Mouse (Mus musculus): ENCODE measurements around the gene Slc1a2. TPM values are rescaled to one million over a fixed set of nuclear protein-coding genes. Genes with fewer than 3 reads are reported as not detected.

Gene Slc1a2
- total and polyA plus RNA-seq, 3 experiments, result 1.3 to 1.6 (median 1.3) TPM

GRCm38 (mm10) chr2:102778208-102778607, 119.7 kb downstream of the Slc1a2 start:
- Histone ChIP-seq H3K27ac (ENCODE audit: insufficient read depth, low read depth) (no peak overlapping the region), H3K4me2 (ENCODE audit: insufficient read depth, low read depth, poor library complexity, severe bottlenecking) (no peak overlapping the region), H3K4me1 (ENCODE audit: control insufficient read depth in 1 of 2, insufficient read depth in 2 of 2) (peaks cover 14 to 28% of the 10 kb centered on the region in 2 experiments), H3K79me2 (replicated peaks; ENCODE audit: control insufficient read depth, extremely low read depth, insufficient read depth, poor library complexity, severe bottlenecking) (no peaks in the 10 kb centered on the region), H3K27me3 (replicated peaks) (no peaks in the 10 kb centered on the region), H3K9ac (ENCODE audit: insufficient read depth, low read depth) (no peak overlapping the region), H3K9me3 (replicated peaks; ENCODE audit: low read length) (no peaks in the 10 kb centered on the region), H3K36me3 (replicated peaks in 1 of 2; ENCODE audit: control insufficient read depth in 1 of 2, insufficient read depth in 1 of 2, low read length in 1 of 2) (no peaks in the 10 kb centered on the region), H3K4me3 (replicated peaks in 1 of 3; ENCODE audit: low read depth in 2 of 3, low read length in 2 of 3, poor library complexity in 1 of 3) (no peak overlapping the region)
- TF ChIP-seq ZMIZ1 (IDR thresholded peaks at IDR 0.05; ENCODE audit: low read depth, low read length) (no peak), TCF12 (IDR thresholded peaks at IDR 0.05; ENCODE audit: low read depth, low read length) (no peak), KAT2A (IDR thresholded peaks at IDR 0.05; ENCODE audit: insufficient replicate concordance, low read length) (no peak), MXI1 (IDR thresholded peaks at IDR 0.05; ENCODE audit: low read depth, low read length) (no peak)
- dilution Hi-C loops (cut with MboI; ENCODE audit: extremely low pct_ligation_motif_present, extremely low pct_unique_long_range_greater_than_20kb, low sequenced_read_pairs) (no loop called here), in situ Hi-C loops (cut with MboI; ENCODE audit: low pct_ligation_motif_present, low pct_unique_long_range_greater_than_20kb, low sequenced_read_pairs) (no loop called here)
- no peak for DNase-seq (ENCODE audit: extremely low read depth)

- Histone ChIP-seq H3K9me3 (replicated peaks; ENCODE audit: low read length) (no peaks in the 10 kb centered on the region), H3K4me2 (ENCODE audit: insufficient read depth, low read depth, poor library complexity, severe bottlenecking) (no peak overlapping the region), H3K27me3 (replicated peaks) (no peaks in the 10 kb centered on the region), H3K4me3 (replicated peaks in 1 of 3; ENCODE audit: low read depth in 2 of 3, low read length in 2 of 3, poor library complexity in 1 of 3) (no peak overlapping the region), H3K27ac (ENCODE audit: insufficient read depth, low read depth) (no peak overlapping the region), H3K36me3 (replicated peaks in 1 of 2; ENCODE audit: control insufficient read depth in 1 of 2, insufficient read depth in 1 of 2, low read length in 1 of 2) (no peaks in the 10 kb centered on the region), H3K9ac (ENCODE audit: insufficient read depth, low read depth) (no peak overlapping the region), H3K4me1 (ENCODE audit: control insufficient read depth in 1 of 2, insufficient read depth in 2 of 2) (peaks cover 2 to 19% of the 10 kb centered on the region in 2 experiments; a peak in 2 of 4 replicates), H3K79me2 (replicated peaks; ENCODE audit: control insufficient read depth, extremely low read depth, insufficient read depth, poor library complexity, severe bottlenecking) (no peaks in the 10 kb centered on the region)
- in situ Hi-C loops (cut with MboI; ENCODE audit: low pct_ligation_motif_present, low pct_unique_long_range_greater_than_20kb, low sequenced_read_pairs) (no loop called here), dilution Hi-C loops (cut with MboI; ENCODE audit: extremely low pct_ligation_motif_present, extremely low pct_unique_long_range_greater_than_20kb, low sequenced_read_pairs) (no loop called here)
- TF ChIP-seq USF1 (IDR thresholded peaks at IDR 0.05; ENCODE audit: low read depth, low read length), result no peak
- no peak for TF ChIP-seq EP300 (IDR thresholded peaks at IDR 0.05; ENCODE audit: low read length)
- DNase-seq (ENCODE audit: extremely low read depth), result no peak
Measured at GRCm38 (mm10) chr2:102782751-102783150, 124.3 kb downstream of the Slc1a2 start.

GRCm38 (mm10) chr2:102785696-102786095, 127.2 kb downstream of the Slc1a2 start:
- H3K79me2 ChIP-seq (replicated peaks; ENCODE audit: control insufficient read depth, extremely low read depth, insufficient read depth, poor library complexity, severe bottlenecking), result no peaks in the 10 kb centered on the region
- in situ Hi-C loops (cut with MboI; ENCODE audit: low pct_ligation_motif_present, low pct_unique_long_range_greater_than_20kb, low sequenced_read_pairs), result no loop called here
- no peaks in the 10 kb centered on the region for H3K27me3 ChIP-seq (replicated peaks)
- no peak overlapping the region for H3K4me3 ChIP-seq (replicated peaks in 1 of 3; ENCODE audit: low read depth in 2 of 3, low read length in 2 of 3, poor library complexity in 1 of 3)
- H3K27ac ChIP-seq (ENCODE audit: insufficient read depth, low read depth), result no peak overlapping the region
- H3K36me3 ChIP-seq (replicated peaks in 1 of 2; ENCODE audit: control insufficient read depth in 1 of 2, insufficient read depth in 1 of 2, low read length in 1 of 2), result no peaks in the 10 kb centered on the region
- TF ChIP-seq RAD21 (IDR thresholded peaks at IDR 0.05; ENCODE audit: low read depth, low read length) (no peak), CHD1 (IDR thresholded peaks at IDR 0.05; ENCODE audit: low read depth, low read length) (no peak), MEF2A (IDR thresholded peaks at IDR 0.05; ENCODE audit: borderline replicate concordance, low read depth, low read length) (no peak), NRF1 (IDR thresholded peaks at IDR 0.05; ENCODE audit: low read depth, low read length) (no peak), UBTF (IDR thresholded peaks at IDR 0.05; ENCODE audit: low read depth, low read length) (no peak), JUND (conservative IDR thresholded peaks at IDR 0.05; ENCODE audit: low read depth, low read length) (no peak), RCOR1 (conservative IDR thresholded peaks at IDR 0.05; ENCODE audit: low read depth, low read length) (no peak), EP300 (IDR thresholded peaks at IDR 0.05; ENCODE audit: low read length) (no peak), IRF4 (IDR thresholded peaks at IDR 0.05; ENCODE audit: low read depth, low read length) (no peak), SMC3 (IDR thresholded peaks at IDR 0.05; ENCODE audit: low read depth, low read length) (no peak), HCFC1 (IDR thresholded peaks at IDR 0.05; ENCODE audit: low read depth, low read length) (no peak), ZKSCAN1 (IDR thresholded peaks at IDR 0.05; ENCODE audit: borderline replicate concordance, low read depth, low read length) (no peak), JUN (IDR thresholded peaks at IDR 0.05; ENCODE audit: insufficient read depth, low read depth, low read length) (no peak)
- DNase-seq (ENCODE audit: extremely low read depth), result no peak
- H3K9me3 ChIP-seq (replicated peaks; ENCODE audit: low read length), result no peaks in the 10 kb centered on the region
- H3K4me1 ChIP-seq (ENCODE audit: control insufficient read depth in 1 of 2, insufficient read depth in 2 of 2), result peaks cover 2 to 28% of the 10 kb centered on the region in 2 experiments; a peak in 3 of 4 replicates
- no peak overlapping the region for H3K4me2 ChIP-seq (ENCODE audit: insufficient read depth, low read depth, poor library complexity, severe bottlenecking)
- dilution Hi-C loops (cut with MboI; ENCODE audit: extremely low pct_ligation_motif_present, extremely low pct_unique_long_range_greater_than_20kb, low sequenced_read_pairs), result no loop called here
- no peak overlapping the region for H3K9ac ChIP-seq (ENCODE audit: insufficient read depth, low read depth)
